Mouse (Mus musculus) heart, adult 9 months (tissue): ENCODE results near the gene Ubqln4.

Experiments used
- DNase-seq, 2 experiments: peaks; one replicate each; pipeline ENCODE4 v3.0.0; 2022; ENCODE audit warnings: low spot score in 2 of 2

Ubqln4 gene

GRCm38 (mm10) chr3:88553525-88553879 lies at the start of gene Ubqln4:
Gene Ubqln4 (plus strand): TSS chr3:88553758.
- peak; percentile 89 to 92 for DNase-seq

DNA sequence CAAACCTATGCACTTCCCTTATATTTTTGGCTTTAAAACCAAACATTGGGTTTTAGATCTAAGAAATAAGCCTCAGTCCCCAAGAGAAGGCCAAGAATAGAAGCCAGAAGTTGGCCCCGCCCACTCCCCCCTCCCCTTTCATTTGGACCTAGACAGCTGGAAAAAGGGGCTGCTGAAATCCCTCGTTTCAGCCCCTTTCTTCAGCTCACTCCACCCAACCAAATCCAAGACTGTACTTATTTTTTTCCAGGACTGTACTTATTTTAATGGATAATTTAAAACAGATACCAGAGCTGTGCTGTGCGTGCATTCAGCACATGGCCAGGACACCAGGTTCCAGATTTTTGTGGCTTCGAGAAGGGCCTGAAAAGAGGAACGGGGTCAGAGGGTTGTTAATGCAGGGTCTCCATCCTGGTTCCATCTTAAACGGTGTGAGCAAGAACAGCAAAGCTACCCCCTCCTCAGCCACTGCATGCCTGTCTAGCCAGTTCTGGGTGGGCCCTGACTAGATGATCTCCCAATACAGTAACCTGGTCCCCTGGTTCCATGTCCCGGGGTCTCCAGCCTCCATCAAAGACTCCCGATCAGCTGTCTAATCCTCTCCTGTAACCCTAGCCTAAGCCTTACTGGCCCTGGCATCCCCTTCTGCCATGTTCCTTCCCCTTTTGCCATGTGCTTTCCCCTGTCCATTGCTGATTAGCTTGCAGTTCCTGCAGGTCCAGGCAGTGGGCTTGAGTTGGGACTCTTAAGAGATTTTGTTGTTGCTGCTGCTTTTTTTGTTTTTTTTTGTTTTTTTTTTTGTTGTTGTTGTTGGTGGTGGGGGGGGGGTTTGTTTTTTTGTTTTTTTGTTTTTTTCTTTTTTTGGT lies 49.4 kb upstream of the Ubqln4 start:
- no peak for DNase-seq

DNA sequence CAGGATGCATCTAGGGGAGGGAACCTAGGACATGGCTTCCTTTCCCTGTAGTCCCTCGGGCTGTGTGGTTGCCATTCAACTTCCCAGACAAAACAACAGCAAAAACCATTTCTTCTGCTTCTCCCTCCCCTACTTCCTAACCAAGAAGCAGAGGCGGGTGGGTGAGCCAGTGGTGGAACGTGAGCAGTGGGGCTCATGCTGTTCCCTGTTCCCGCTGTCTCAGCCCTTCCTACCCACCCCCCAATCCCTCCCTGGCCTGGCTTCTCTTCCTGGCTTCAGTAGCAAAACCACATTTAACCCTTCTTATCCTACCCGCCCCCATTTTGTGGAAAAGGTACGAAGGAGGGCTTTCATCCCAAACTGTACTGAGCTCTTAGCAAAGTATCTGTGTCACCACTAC lies 48.5 kb upstream of the Ubqln4 start:
- no peak for DNase-seq

GRCm38 (mm10) chr3:88505765-88506164 lies 47.8 kb upstream of the Ubqln4 start:
- no peak for DNase-seq

GRCm38 (mm10) chr3:88509250-88509649 lies 44.3 kb upstream of the Ubqln4 start:
- DNase-seq, result no peak

GRCm38 (mm10) chr3:88509692-88510420 lies 43.7 kb upstream of the Ubqln4 start, which contains the start of gene Lmna:
Gene Lmna (minus strand): TSS chr3:88509956.
- peak; percentile 94 to 95 for DNase-seq

DNA sequence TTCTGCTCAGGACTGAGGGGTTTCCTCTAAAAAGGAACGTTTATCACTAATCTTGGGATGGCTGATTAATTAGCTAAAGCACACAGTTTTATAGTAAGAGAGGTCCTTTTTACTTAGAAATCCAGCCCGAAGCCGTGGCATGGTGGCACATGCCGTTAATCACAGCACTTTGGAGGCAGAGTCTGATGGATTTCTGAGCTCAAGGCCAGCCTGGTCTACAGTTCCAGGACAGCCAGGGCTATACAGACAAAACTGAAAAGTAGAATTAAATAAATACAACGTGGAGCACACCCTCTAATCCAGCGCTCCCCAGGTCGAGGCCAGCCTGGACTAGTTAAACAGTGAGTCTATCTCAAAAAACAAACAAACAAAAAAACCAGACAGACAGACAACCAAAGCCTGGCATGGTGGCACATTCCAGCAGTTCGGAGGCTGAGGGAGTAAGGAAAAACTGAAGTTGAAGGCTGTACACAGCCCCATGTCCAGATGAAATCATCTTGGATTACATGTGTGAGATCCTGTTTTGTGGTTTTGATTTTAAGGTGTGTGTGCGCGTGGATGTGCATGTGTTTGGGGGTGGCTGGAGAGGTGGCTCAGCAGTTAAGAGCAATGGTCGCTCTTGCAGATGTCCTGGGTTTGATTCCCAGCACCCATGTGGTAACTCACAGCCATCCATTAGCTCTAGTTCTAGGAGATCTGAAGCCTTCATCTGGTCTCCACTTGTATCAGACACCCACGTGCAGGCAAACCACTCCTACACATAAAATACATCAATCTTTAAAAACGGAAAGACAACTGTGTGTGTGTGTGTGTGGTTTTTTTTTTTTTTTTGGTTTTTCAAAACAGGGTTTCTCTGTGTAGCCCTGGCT lies 42.9 kb upstream of the Ubqln4 start:
- DNase-seq, result no peak

DNA sequence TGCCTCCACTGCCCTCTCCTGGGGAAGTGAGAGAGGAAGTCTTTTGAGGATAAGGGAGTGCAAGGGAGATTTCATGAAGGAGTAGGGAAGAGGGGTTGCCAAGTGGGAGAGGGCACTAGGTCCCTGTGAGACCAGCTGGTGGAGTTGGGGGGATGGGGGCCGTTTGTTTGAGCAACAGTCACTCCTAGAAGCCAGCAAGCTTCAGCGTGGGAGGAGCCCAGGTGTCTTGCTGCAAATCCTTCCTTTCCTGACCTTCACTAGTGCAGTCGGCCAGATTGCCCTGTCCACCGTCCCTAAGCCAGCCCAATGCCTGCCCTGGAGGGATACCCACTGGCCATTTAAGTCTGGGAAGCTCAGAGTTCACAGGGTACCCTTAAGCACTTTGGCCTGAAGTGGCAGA lies 42.0 kb upstream of the Ubqln4 start:
- DNase-seq, result no peak

GRCm38 (mm10) chr3:88512141-88512895 lies 41.2 kb upstream of the Ubqln4 start:
- no peak for DNase-seq

DNA sequence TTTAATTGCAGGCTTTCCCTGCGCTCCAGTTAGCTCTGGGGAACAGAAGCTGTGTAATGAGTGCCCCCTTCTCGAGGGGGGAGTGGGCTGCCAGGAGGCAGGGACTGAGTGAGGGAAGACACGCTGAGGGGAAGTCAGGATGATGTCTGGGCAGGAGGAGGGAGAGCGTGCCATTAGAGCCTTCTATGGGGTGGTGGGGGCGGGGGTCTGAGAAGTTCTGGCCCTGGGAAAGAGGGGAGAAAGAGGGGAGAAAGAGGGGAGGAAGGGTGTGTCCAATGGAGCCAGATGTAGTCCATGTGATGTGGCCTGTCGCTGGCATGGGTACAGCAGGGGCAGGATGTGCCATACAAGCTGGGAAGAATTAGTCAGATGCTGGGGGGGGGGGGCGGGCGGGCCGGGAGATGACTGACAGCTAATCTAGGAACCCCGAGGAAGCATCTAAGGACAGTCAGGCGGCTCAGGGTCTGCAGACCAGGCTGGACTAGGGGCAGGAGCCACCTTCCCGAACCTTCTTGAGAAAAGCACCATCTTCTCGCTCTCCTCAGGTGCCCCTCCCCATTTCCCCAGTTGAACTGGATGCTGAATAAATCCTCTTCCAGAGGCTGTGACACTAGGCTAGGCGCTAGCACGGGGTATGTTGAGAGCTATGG lies 40.5 kb upstream of the Ubqln4 start:
- DNase-seq, result no peak

GRCm38 (mm10) chr3:88513546-88514115 lies 39.9 kb upstream of the Ubqln4 start:
- DNase-seq, result no peak

- DNase-seq, result no peak
Observed at GRCm38 (mm10) chr3:88514231-88515094, 39.1 kb upstream of the Ubqln4 start.

GRCm38 (mm10) chr3:88515095-88515386 lies 38.5 kb upstream of the Ubqln4 start:
- no peak for DNase-seq

GRCm38 (mm10) chr3:88516407-88516806 lies 37.2 kb upstream of the Ubqln4 start:
- DNase-seq, result no peak

DNA sequence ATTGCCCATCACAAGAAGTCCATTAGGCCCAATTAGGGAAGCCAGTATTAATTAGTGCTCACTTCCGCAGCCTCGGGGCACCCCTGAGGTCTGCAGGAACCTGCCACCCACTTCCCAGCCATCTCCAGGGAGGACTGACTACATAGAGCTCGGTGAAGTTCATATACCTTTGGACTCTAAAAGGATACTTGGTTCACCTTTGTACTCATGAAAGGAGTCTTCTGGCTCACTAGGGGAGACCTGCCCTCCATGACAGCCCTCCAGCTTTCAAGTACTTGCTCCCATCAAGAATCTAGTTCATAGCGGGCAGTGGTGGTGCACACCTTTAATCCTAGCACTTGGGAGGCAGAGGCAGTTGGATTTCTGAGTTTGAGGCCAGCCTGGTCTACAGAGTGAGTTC lies 35.1 kb upstream of the Ubqln4 start:
- DNase-seq, result no peak

DNA sequence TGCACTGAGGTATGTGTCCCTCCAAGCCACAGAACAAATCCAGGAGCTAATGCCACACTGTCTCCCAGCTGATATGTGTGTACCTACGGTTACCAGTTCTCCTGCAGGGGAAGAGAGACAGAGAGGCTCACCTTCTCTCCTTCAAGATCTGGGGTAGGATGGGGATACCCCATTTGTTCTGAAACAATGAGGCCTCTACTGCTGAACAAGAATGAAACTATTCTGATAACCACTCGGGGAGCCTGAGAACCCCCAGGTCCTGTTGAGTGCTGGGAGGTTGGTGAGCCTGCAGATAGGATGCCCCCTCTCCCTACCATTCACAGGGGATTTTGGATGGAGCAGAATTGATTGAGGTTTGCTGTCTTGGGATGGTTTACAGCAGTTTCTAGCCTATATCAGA lies 33.5 kb upstream of the Ubqln4 start:
- DNase-seq, result no peak

DNA sequence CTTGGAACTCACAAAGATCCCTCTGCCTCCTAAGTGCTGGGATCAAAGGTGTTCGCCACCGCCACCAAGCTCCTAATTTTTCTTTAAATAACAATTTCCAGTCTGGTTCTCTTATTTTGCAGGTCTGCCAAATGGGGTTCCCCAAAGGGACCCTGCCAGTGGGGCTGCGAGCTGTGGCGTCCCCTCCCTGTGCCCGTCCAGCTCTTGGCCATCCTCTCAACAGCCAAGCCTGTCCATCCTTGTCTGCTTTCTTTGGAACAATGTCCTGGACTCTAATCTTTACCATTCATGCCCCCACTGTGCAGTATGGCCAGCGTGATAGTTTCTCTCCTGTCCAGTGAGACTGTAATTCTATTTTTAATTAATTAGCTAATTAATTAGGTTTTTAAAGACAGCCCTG lies 32.4 kb upstream of the Ubqln4 start:
- DNase-seq, result no peak

DNA sequence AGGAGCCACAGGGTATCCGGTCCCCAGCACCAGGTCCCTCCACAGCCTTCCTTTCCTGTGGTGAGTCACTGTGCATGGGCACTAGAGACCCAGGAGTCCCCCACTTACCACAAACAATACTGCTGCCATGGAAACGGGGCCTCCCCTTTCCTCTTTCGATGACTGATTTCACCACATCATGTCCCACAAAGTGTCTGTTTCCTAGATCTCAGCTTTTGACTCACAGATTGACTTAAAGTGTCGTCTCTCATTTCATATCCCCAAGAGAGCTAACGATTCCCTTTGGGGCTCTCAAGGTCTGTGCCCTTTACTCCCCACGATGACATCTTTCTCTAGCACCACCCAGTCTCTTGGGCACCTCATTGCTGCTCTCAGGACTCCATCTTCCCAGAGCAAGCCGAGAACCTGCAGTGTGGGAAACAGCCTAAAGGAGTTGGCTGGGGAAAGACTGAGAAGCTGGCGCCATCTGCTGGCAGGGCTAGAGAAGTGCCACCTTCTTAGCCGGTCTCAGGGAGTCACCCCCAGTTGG lies 31.7 kb upstream of the Ubqln4 start:
- DNase-seq, result peak; percentile 67 to 70

DNA sequence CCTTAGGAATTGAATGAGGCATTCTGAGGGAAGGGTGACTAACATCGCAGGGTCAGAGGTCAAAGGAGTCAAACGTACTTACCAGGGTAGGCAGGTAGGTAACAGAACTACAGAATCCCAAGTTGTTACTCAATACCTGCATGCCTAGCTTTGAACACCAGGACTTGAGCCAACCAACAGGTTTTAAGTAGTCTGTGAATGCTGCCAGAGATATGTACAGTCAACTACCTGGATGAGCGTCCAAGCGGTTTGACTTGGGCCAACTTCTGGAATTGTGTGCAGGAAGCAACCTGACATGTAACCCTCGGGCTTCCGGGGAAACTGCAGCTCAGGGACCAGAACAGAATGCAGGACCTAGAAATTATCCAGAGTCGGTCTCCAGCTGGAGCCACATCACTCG lies 30.5 kb upstream of the Ubqln4 start:
- DNase-seq, result no peak

DNA sequence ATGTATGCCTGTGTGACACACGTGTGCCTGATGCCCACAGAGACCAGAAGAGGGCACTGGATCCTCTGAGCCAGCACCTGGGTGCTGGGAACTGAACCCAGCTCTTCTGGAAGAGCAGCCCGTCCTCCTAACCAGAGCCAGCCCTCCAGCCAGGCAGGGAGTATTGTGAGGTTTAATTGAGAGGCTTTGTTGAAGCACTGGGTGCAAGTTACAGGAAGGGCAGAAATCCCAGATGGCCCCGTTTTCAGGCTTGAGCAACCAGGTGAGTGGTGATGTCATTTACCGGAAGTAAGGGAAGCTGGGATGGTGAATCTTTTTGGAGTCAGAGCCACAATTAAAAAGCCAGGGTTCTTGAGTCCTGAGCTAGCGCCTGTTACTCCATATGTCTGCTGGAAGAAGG lies 28.5 kb upstream of the Ubqln4 start:
- no peak for DNase-seq
